Mouse (Mus musculus): Measurements from ENCODE around the gene Lyve1.
"Not testable (repeated sequence)": the region's sequence is repeated elsewhere in the genome, so short reads cannot be mapped to it uniquely, and the experiment has no call there.

Lyve1 gene

DNA sequence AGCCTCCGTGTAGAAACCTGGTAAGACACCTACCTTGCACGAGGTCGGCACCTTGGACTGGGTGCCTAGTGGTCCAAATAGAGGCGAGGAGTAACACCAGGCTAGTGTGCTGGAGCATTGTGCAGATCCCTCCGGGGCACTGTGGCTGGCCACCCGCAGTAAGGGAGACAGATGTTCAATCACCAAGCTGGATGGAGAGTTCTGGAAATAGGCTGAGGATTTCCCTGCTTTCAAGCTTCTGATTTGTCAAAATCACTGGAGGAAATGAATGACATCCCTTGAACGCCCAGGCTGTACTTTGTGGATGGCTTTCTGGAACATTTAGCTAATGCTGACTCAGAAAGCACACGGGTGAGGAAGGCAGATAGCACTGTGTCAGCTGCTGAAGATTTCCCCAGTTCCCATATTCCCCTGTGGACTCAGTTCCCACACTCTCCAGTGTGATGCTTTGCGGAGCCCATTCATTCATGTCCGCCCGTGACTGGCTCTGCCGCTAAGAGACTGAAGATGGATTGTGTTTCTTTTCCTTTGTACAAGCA is at the start of gene Lyve1:
Lyve1 (minus strand) TSS at position 489 of the 539 bp plus-strand sequence.
- in situ Hi-C loops (cut with MboI; ENCODE audit: low sequenced_read_pairs): no loop called here

GRCm38 (mm10) chr7:110908209-110909144 is 45.4 kb upstream of the Lyve1 start:
- in situ Hi-C loops (cut with MboI; ENCODE audit: low sequenced_read_pairs): no loop called here

GRCm38 (mm10) chr7:110906566-110906965 is 43.5 kb upstream of the Lyve1 start:
- in situ Hi-C loops (cut with MboI; ENCODE audit: low sequenced_read_pairs): no loop called here

- in situ Hi-C loops (cut with MboI; ENCODE audit: low sequenced_read_pairs): no loop called here
Measured at GRCm38 (mm10) chr7:110903226-110903625, 40.2 kb upstream of the Lyve1 start.

- in situ Hi-C loops (cut with MboI; ENCODE audit: low sequenced_read_pairs): no loop called here
Measured at GRCm38 (mm10) chr7:110897202-110897601, 34.2 kb upstream of the Lyve1 start.

- in situ Hi-C loops (cut with MboI; ENCODE audit: low sequenced_read_pairs): no loop called here
Measured at GRCm38 (mm10) chr7:110896453-110896852, 33.4 kb upstream of the Lyve1 start.

DNA sequence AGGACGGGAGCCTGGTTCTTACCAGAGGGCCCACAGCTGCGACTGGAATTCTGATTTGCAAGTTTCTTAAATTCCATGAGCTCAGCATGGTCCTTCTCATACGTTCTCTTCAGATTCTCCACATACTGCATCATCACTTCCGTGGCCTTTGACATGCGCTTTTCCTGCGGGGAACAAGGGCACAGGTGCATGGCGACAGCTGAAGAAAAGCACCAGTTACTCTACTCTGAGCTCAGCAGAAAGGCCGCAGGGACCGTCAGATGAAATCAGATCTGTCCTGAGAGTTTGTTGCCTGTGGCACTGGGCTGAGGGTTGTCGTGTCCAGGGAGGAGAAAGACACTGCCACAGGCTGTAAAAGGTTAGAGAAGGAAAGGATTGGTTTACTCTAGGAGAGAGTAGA is 32.7 kb upstream of the Lyve1 start:
- in situ Hi-C loops (cut with MboI; ENCODE audit: low sequenced_read_pairs): not testable (repeated sequence)

DNA sequence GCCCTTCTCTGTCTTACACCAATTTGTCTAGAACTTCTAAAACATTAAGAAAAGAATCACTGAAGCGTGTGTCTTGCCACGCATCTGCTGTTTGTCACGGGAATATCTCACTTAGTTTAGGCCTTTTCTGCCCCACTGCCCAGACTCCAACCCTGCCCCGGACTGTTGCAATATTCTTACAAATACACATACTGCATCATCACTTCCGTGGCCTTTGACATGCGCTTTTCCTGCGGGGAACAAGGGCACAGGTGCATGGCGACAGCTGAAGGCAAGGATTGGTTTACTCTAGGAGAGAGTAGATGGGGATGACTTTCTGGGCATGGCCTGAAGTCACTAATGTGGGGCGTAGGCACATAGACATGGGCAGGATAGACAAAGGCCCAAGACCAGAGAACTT is 31.6 kb upstream of the Lyve1 start:
- in situ Hi-C loops (cut with MboI; ENCODE audit: low sequenced_read_pairs): no loop called here

- in situ Hi-C loops (cut with MboI; ENCODE audit: low sequenced_read_pairs): no loop called here
Measured at GRCm38 (mm10) chr7:110893943-110894610, 31.0 kb upstream of the Lyve1 start.

DNA sequence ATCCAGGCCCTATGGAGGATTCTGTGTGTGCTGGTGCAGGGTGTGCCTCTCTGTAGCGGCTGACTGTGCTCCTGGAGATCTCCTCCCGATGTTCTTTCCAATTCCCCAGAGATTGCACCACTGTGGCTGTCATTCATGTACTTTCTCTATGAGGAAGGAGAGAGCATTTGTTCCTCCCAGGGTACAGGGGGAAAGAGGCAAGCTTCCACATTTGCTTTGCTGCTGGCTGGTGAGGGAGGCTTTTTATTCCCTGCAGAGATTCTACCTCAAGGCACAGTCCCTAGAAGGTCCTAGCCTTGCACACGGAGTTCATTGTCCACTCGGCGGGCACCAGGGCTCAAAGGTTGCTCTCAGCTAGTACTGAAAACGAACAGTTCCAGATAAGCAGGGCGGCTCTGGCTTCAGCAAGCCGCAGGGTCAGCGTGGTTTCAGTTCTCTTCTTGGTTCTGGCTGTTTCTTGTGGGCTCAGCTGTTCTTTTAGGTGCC is 28.5 kb upstream of the Lyve1 start:
- in situ Hi-C loops (cut with MboI; ENCODE audit: low sequenced_read_pairs): no loop called here

GRCm38 (mm10) chr7:110881746-110882333 is 18.8 kb upstream of the Lyve1 start:
- in situ Hi-C loops (cut with MboI; ENCODE audit: low sequenced_read_pairs): no loop called here

- in situ Hi-C loops (cut with MboI; ENCODE audit: low sequenced_read_pairs): no loop called here
Measured at GRCm38 (mm10) chr7:110878028-110878427, 15.0 kb upstream of the Lyve1 start.

- in situ Hi-C loops (cut with MboI; ENCODE audit: low sequenced_read_pairs): no loop called here
Measured at GRCm38 (mm10) chr7:110876965-110877364, 13.9 kb upstream of the Lyve1 start.

- in situ Hi-C loops (cut with MboI; ENCODE audit: low sequenced_read_pairs): no loop called here
Measured at GRCm38 (mm10) chr7:110868807-110869206, 5.8 kb upstream of the Lyve1 start.

DNA sequence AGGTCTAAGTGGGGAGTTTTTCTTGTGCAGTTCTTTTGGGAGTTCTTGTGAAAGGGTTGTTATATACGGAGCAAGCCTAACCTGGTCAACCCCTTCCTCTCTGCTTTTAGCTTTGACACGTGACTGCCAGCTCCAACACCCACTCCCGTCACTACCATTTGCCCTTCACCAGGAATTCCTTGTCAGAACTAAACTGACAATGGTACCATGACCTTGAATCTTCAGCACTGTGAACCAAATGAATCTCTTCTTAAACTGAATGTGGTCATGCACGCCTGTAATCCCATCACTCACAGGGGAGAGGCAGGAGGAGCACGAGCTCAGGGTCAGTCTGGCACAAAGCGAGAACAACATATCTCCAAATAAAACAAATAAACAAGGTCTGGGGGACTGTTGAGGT is 4.1 kb upstream of the Lyve1 start:
- in situ Hi-C loops (cut with MboI; ENCODE audit: low sequenced_read_pairs): no loop called here

DNA sequence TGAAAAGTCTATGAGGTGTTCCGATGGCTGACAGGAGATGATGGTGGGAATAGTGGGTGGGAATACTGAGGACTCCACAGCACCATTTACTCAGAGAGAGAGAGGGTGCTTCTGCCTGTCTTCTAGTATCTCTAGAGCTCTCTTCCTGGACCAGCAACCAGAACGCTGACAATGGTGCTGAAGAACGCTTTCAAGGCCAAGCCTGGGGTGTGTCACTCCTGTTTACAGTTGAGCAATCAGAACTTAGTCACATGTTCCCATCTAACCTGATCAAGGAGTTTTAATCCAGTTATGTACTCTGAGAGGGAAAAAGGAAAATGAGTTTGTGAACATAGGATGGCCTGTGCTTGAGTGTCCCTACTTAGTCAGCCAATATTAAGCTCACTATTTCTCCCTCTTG is 3.0 kb upstream of the Lyve1 start:
- in situ Hi-C loops (cut with MboI; ENCODE audit: low sequenced_read_pairs): no loop called here

GRCm38 (mm10) chr7:110865570-110865969 is 2.5 kb upstream of the Lyve1 start:
- in situ Hi-C loops (cut with MboI; ENCODE audit: low sequenced_read_pairs): no loop called here

GRCm38 (mm10) chr7:110865038-110865437 is 2.0 kb upstream of the Lyve1 start:
- in situ Hi-C loops (cut with MboI; ENCODE audit: low sequenced_read_pairs): no loop called here

- in situ Hi-C loops (cut with MboI; ENCODE audit: low sequenced_read_pairs): no loop called here
Measured at GRCm38 (mm10) chr7:110860129-110860528, 2.9 kb downstream of the Lyve1 start.

- in situ Hi-C loops (cut with MboI; ENCODE audit: low sequenced_read_pairs): no loop called here
Measured at GRCm38 (mm10) chr7:110855604-110856003, 7.4 kb downstream of the Lyve1 start.

GRCm38 (mm10) chr7:110854927-110855546 is 8.0 kb downstream of the Lyve1 start:
- in situ Hi-C loops (cut with MboI; ENCODE audit: low sequenced_read_pairs): no loop called here

Measured in CH12F3 (cell line).